Mouse (Mus musculus) embryonic facial prominence, embryonic 13.5 days (tissue): Measurements from ENCODE around the gene Ly6g6e. TPM values are rescaled to one million over a fixed set of nuclear protein-coding genes. Genes with fewer than 3 reads are reported as not detected.

Experiments
- ATAC-seq: fragments of 200-750 bp; cut with Nextera tagmentation; 2 replicates; pipeline ENCODE4 v1.8.0; 2017; ENCODE audit warnings: low read depth; ENCODE audit not compliant: insufficient number of reproducible peaks, insufficient read depth, low FRiP score, low TSS enrichment
- H3K27ac ChIP-seq: fragments of 300-500 bp; sonication (generic); 2 replicates; pipeline ENCODE4 v1.5.1; 2015; ENCODE audit warnings: moderate library complexity, mild to moderate bottlenecking, inconsistent platforms
- H3K27me3 ChIP-seq: fragments of 300-500 bp; sonication (generic); 2 replicates; pipeline ENCODE4 v1.6.1; 2015; ENCODE audit warnings: mild to moderate bottlenecking, inconsistent platforms
- H3K36me3 ChIP-seq: fragments of 300-500 bp; sonication (generic); 2 replicates; pipeline ENCODE4 v1.6.1; 2015; ENCODE audit warnings: mild to moderate bottlenecking, inconsistent platforms
- H3K4me1 ChIP-seq: fragments of 300-500 bp; sonication (generic); 2 replicates; pipeline ENCODE4 v1.6.1; 2015; ENCODE audit warnings: inconsistent platforms
- H3K4me2 ChIP-seq: fragments of 300-500 bp; sonication (generic); 2 replicates; pipeline ENCODE4 v1.6.1; 2015; ENCODE audit warnings: moderate library complexity, mild to moderate bottlenecking, inconsistent platforms
- H3K4me3 ChIP-seq: fragments of 300-500 bp; sonication (generic); 2 replicates; pipeline ENCODE4 v1.5.1; 2015; ENCODE audit warnings: mild to moderate bottlenecking, inconsistent platforms
- H3K9ac ChIP-seq: fragments of 300-500 bp; sonication (generic); 2 replicates; pipeline ENCODE4 v1.6.1; 2015; ENCODE audit warnings: mild to moderate bottlenecking, inconsistent platforms
- H3K9me3 ChIP-seq: fragments of 300-500 bp; sonication (generic); 2 replicates; pipeline ENCODE4 v1.6.1; 2016; ENCODE audit warnings: inconsistent platforms
- WGBS: fragments of 180-500 bp; shearing (Covaris S2); methylation state at CpG from one replicate; pipeline ENCODE4 v1.1.7; 2015; ENCODE audit warnings: mixed read lengths; 5-methylcytosine and 5-hydroxymethylcytosine counted together
- polyA plus RNA-seq: library from polyadenylated mRNA; unstranded; fragments of >200 nt; fragmentation: Nextera tagmentation; extraction: Ambion mirVana; gene quantifications from 2 replicates; pipeline ENCODE4 v1.2.1, GENCODE M21; 2015

The Ly6g6e gene
- polyA plus RNA-seq, 1 experiment from 2014 or later = 4.9 TPM

GRCm38 (mm10) chr17:35064378-35064877, 12.3 kb upstream of the Ly6g6e start:
- H3K9ac ChIP-seq = peak overlapping the region; percentile 58; the same call in 1 of the 2 replicates
- ATAC-seq = no peak
- H3K9me3 ChIP-seq = no peaks in the 10 kb centered on the region
- H3K36me3 ChIP-seq = peaks cover 32% of the 10 kb centered on the region
- H3K4me2 ChIP-seq = peak overlapping the region; percentile 66
- peaks cover 34% of the 10 kb centered on the region for H3K4me1 ChIP-seq
- peak overlapping the region; percentile 45; the same call in 1 of the 2 replicates for H3K27ac ChIP-seq
- WGBS = 27% methylated on average over 10 of the region's 10 CpGs
- peak overlapping the region; percentile 41 for H3K4me3 ChIP-seq
- H3K27me3 ChIP-seq = peaks cover 56% of the 10 kb centered on the region

GRCm38 (mm10) chr17:35064951-35065947, 11.5 kb upstream of the Ly6g6e start, which contains the start of gene Ly6g6c:
TSS of gene Ly6g6c (plus strand) at chr17:35065388.
- H3K27me3 ChIP-seq = peaks cover 56% of the 10 kb centered on the region
- ATAC-seq = peak; percentile 23; the same call in 1 of the 2 replicates
- peaks cover 32% of the 10 kb centered on the region for H3K36me3 ChIP-seq
- 2% methylated on average over 48 of the region's 48 CpGs for WGBS
- peaks cover 29% of the 10 kb centered on the region for H3K4me1 ChIP-seq
- peak within 1 kb of the TSS; percentile 41 for H3K4me3 ChIP-seq
- peak within 1 kb of the TSS; percentile 66 for H3K4me2 ChIP-seq
- H3K9ac ChIP-seq = peak within 1 kb of the TSS; percentile 58
- H3K27ac ChIP-seq = peak within 1 kb of the TSS; percentile 60; the same call in 1 of the 2 replicates
- no peaks in the 10 kb centered on the region for H3K9me3 ChIP-seq

- Histone ChIP-seq H3K9me3 (no peaks in the 10 kb centered on the region), H3K9ac (peak within 1 kb of the TSS; percentile 58), H3K4me3 (peak within 1 kb of the TSS; percentile 41), H3K36me3 (peaks cover 23% of the 10 kb centered on the region), H3K27me3 (peaks cover 56% of the 10 kb centered on the region), H3K4me2 (peak within 1 kb of the TSS; percentile 66), H3K27ac (peak within 1 kb of the TSS; percentile 60; the same call in 1 of the 2 replicates), H3K4me1 (peaks cover 20% of the 10 kb centered on the region)
- WGBS = 42% methylated on average over 10 of the region's 10 CpGs
- no peak for ATAC-seq
Measured at GRCm38 (mm10) chr17:35066084-35066483, 10.6 kb upstream of the Ly6g6e start, which contains the start of gene Mpig6b. TSS of gene Mpig6b (minus strand) at chr17:35066184.

GRCm38 (mm10) chr17:35068213-35068914, 8.3 kb upstream of the Ly6g6e start:
- H3K36me3 ChIP-seq = peaks cover 2% of the 10 kb centered on the region
- no peaks in the 10 kb centered on the region for H3K9me3 ChIP-seq
- peaks cover 55% of the 10 kb centered on the region for H3K27me3 ChIP-seq
- no peak overlapping the region for H3K27ac ChIP-seq
- no peak overlapping the region for H3K9ac ChIP-seq
- peaks cover 17% of the 10 kb centered on the region for H3K4me1 ChIP-seq
- no peak for ATAC-seq
- no peak overlapping the region for H3K4me2 ChIP-seq
- WGBS = 75% methylated on average over 17 of the region's 17 CpGs
- no peak overlapping the region for H3K4me3 ChIP-seq

- Histone ChIP-seq H3K27ac (no peak overlapping the region), H3K4me2 (no peak overlapping the region), H3K4me3 (no peak overlapping the region), H3K4me1 (peaks cover 7% of the 10 kb centered on the region), H3K27me3 (peaks cover 31% of the 10 kb centered on the region), H3K9ac (no peak overlapping the region), H3K36me3 (no peaks in the 10 kb centered on the region), H3K9me3 (no peaks in the 10 kb centered on the region)
- ATAC-seq = no peak
- WGBS = 31% methylated on average over 6 of the region's 6 CpGs
Measured at GRCm38 (mm10) chr17:35070556-35071229, 6.0 kb upstream of the Ly6g6e start.

- H3K4me2 ChIP-seq = no peak overlapping the region
- peaks cover 13% of the 10 kb centered on the region for H3K4me1 ChIP-seq
- H3K36me3 ChIP-seq = no peaks in the 10 kb centered on the region
- no peak for ATAC-seq
- WGBS = 83% methylated on average over 9 of the region's 9 CpGs
- peaks cover 24% of the 10 kb centered on the region for H3K27me3 ChIP-seq
- no peaks in the 10 kb centered on the region for H3K9me3 ChIP-seq
- H3K27ac ChIP-seq = no peak overlapping the region
- no peak overlapping the region for H3K4me3 ChIP-seq
- H3K9ac ChIP-seq = no peak overlapping the region
Measured at GRCm38 (mm10) chr17:35071454-35071853, 5.2 kb upstream of the Ly6g6e start.

GRCm38 (mm10) chr17:35074097-35074496, 2.6 kb upstream of the Ly6g6e start:
- H3K36me3 ChIP-seq = no peaks in the 10 kb centered on the region
- no peaks in the 10 kb centered on the region for H3K9me3 ChIP-seq
- no peak overlapping the region for H3K9ac ChIP-seq
- H3K4me3 ChIP-seq = no peak overlapping the region
- no peak for ATAC-seq
- WGBS = 41% methylated on average over 17 of the region's 17 CpGs
- H3K27ac ChIP-seq = no peak overlapping the region
- H3K4me1 ChIP-seq = peaks cover 32% of the 10 kb centered on the region
- H3K27me3 ChIP-seq = peaks cover 13% of the 10 kb centered on the region
- no peak overlapping the region for H3K4me2 ChIP-seq

GRCm38 (mm10) chr17:35077285-35077684, 583 bp downstream of the Ly6g6e start:
- ATAC-seq = no peak
- no peaks in the 10 kb centered on the region for H3K9me3 ChIP-seq
- peaks cover 16% of the 10 kb centered on the region for H3K27me3 ChIP-seq
- H3K4me2 ChIP-seq = peak overlapping the region; percentile 45
- H3K36me3 ChIP-seq = no peaks in the 10 kb centered on the region
- no peak overlapping the region for H3K9ac ChIP-seq
- H3K27ac ChIP-seq = peak overlapping the region; percentile 55; the same call in 1 of the 2 replicates
- peaks cover 32% of the 10 kb centered on the region for H3K4me1 ChIP-seq
- WGBS = 33% methylated on average over 2 of the region's 2 CpGs
- 0 out of 2 replicates have a peak overlapping the region, but pooled peaks have one; percentile 20 for H3K4me3 ChIP-seq

GRCm38 (mm10) chr17:35077786-35078233, 1.1 kb downstream of the Ly6g6e start, which contains the start of gene Ly6g6d:
TSS of gene Ly6g6d (minus strand) at chr17:35078065.
- peaks cover 16% of the 10 kb centered on the region for H3K27me3 ChIP-seq
- peak within 1 kb of the TSS; percentile 55; the same call in 1 of the 2 replicates for H3K27ac ChIP-seq
- H3K4me1 ChIP-seq = peaks cover 32% of the 10 kb centered on the region
- no peak within 1 kb of the TSS; the same call in 1 of the 2 replicates for H3K9ac ChIP-seq
- ATAC-seq = no peak
- WGBS = 10% methylated on average over 14 of the region's 14 CpGs
- H3K4me2 ChIP-seq = peak within 1 kb of the TSS; percentile 45
- no peaks in the 10 kb centered on the region for H3K36me3 ChIP-seq
- peak within 1 kb of the TSS; percentile 20; the same call in 1 of the 2 replicates for H3K4me3 ChIP-seq
- H3K9me3 ChIP-seq = no peaks in the 10 kb centered on the region

GRCm38 (mm10) chr17:35079778-35080177, 3.1 kb downstream of the Ly6g6e start:
- Histone ChIP-seq H3K4me2 (no peak overlapping the region), H3K9ac (no peak overlapping the region), H3K36me3 (no peaks in the 10 kb centered on the region), H3K27me3 (peaks cover 16% of the 10 kb centered on the region), H3K4me1 (peaks cover 26% of the 10 kb centered on the region), H3K27ac (no peak overlapping the region), H3K4me3 (no peak overlapping the region), H3K9me3 (no peaks in the 10 kb centered on the region)
- no peak for ATAC-seq
- WGBS = 70% methylated on average over 9 of the region's 9 CpGs
